Mouse (Mus musculus) MEL (cell line): ENCODE data around the gene Sema6d. TPM values are rescaled to one million over a fixed set of nuclear protein-coding genes. Genes with fewer than 3 reads are reported as not detected.

Source experiments
- DNase-seq: peaks from one replicate; pipeline ENCODE4 v3.0.0; 2011; ENCODE audit warnings: low read depth, low spot score
- H3K27ac ChIP-seq: 2 replicates; pipeline ENCODE4 v1.5.1; 2012; ENCODE audit warnings: low read depth, mild to moderate bottlenecking, control low read depth, low read length, moderate library complexity; ENCODE audit not compliant: control insufficient read depth
- H3K27me3 ChIP-seq, 2 experiments: fragments of 150-350 bp in 1 of 2; sonication (generic) in 1 of 2; 2 replicates each; pipeline ENCODE4 v1.6.1; 2012; ENCODE audit warnings: low read length in 2 of 2, mild to moderate bottlenecking in 2 of 2, improper control_type of control experiment in 1 of 2, moderate library complexity in 1 of 2; ENCODE audit not compliant: insufficient read depth in 2 of 2, control insufficient read depth in 1 of 2
- H3K36me3 ChIP-seq, 2 experiments: 2 replicates each; pipeline ENCODE4 v1.6.1; 2012 to 2014; ENCODE audit warnings: low read length in 2 of 2, improper control_type of control experiment in 1 of 2, inconsistent platforms in 1 of 2, mild to moderate bottlenecking in 1 of 2; ENCODE audit not compliant: insufficient read depth in 2 of 2, control insufficient read depth in 1 of 2
- H3K4me1 ChIP-seq, 2 experiments: fragments of 150-350 bp in 1 of 2; sonication (generic) in 1 of 2; 2 replicates each; pipeline ENCODE4 v1.6.1; 2012; ENCODE audit warnings: low read length in 2 of 2, improper control_type of control experiment in 1 of 2, mild to moderate bottlenecking in 1 of 2; ENCODE audit not compliant: insufficient read depth in 2 of 2, control insufficient read depth in 1 of 2
- H3K4me3 ChIP-seq, 2 experiments: fragments of 150-350 bp in 1 of 2; sonication (generic) in 1 of 2; 2 replicates each; pipeline ENCODE4 v1.5.1; 2012; ENCODE audit warnings: low read depth in 2 of 2, low read length in 2 of 2, mild to moderate bottlenecking in 2 of 2, moderate library complexity in 2 of 2, control low read depth in 1 of 2, improper control_type of control experiment in 1 of 2; ENCODE audit not compliant: control insufficient read depth in 1 of 2, insufficient read depth in 1 of 2
- H3K79me2 ChIP-seq: 2 replicates; pipeline ENCODE4 v1.6.1; 2012; ENCODE audit warnings: mild to moderate bottlenecking, low read length, moderate library complexity; ENCODE audit not compliant: control insufficient read depth, poor library complexity, insufficient read depth
- H3K9ac ChIP-seq: 2 replicates; pipeline ENCODE4 v1.6.1; 2012; ENCODE audit warnings: low read depth, mild to moderate bottlenecking, control low read depth, low read length, moderate library complexity; ENCODE audit not compliant: control insufficient read depth, poor library complexity, severe bottlenecking
- H3K9me3 ChIP-seq: fragments of 150-350 bp; sonication (generic); replicated peaks from 2 replicates; pipeline ENCODE4 v1.6.1; 2012; ENCODE audit warnings: mild to moderate bottlenecking, low read length, improper control_type of control experiment, moderate library complexity; ENCODE audit not compliant: insufficient read depth
- BHLHE40 ChIP-seq: IDR thresholded peaks from 2 replicates; pipeline ENCODE4 v1.6.1; 2012; ENCODE audit warnings: low read depth, mild to moderate bottlenecking, inconsistent platforms, low read length, improper control_type of control experiment, borderline replicate concordance
- CHD1 ChIP-seq: IDR thresholded peaks from 2 replicates; pipeline ENCODE4 v1.6.1; 2012; ENCODE audit warnings: low read depth, mild to moderate bottlenecking, inconsistent platforms, low read length, improper control_type of control experiment
- CTCF ChIP-seq, 3 experiments: IDR thresholded peaks in 2 of 3; conservative IDR thresholded peaks in 1 of 3; 2 replicates each; pipeline ENCODE4 v1.5.1; 2011 to 2012; ENCODE audit warnings: low read length in 3 of 3, low read depth in 2 of 3, mild to moderate bottlenecking in 2 of 3, improper control_type of control experiment in 1 of 3, inconsistent platforms in 1 of 3, mixed read lengths in 1 of 3, moderate library complexity in 1 of 3; ENCODE audit not compliant: control insufficient read depth in 1 of 3, insufficient read depth in 1 of 3, poor library complexity in 1 of 3, severe bottlenecking in 1 of 3
- ELF1 ChIP-seq: IDR thresholded peaks from 2 replicates; pipeline ENCODE4 v1.6.1; 2014; ENCODE audit warnings: low read depth, mild to moderate bottlenecking, inconsistent platforms, low read length, improper control_type of control experiment, moderate library complexity
- EP300 ChIP-seq, 2 experiments: IDR thresholded peaks; 2 replicates each; pipeline ENCODE4 v1.6.1; 2011; ENCODE audit warnings: improper control_type of control experiment in 2 of 2, low read length in 2 of 2, low read depth in 1 of 2, mild to moderate bottlenecking in 1 of 2
- HCFC1 ChIP-seq: IDR thresholded peaks from 2 replicates; pipeline ENCODE4 v1.6.1; 2012; ENCODE audit warnings: low read depth, mild to moderate bottlenecking, inconsistent platforms, low read length, improper control_type of control experiment, moderate library complexity
- JUND ChIP-seq: IDR thresholded peaks from 2 replicates; pipeline ENCODE4 v1.6.1; 2011; ENCODE audit warnings: low read depth, mild to moderate bottlenecking, improper control_type of control experiment, low read length
- KAT2A ChIP-seq: conservative IDR thresholded peaks from 2 replicates; pipeline ENCODE4 v1.6.1; 2012; ENCODE audit warnings: low read depth, low read length, improper control_type of control experiment, inconsistent platforms
- MAX ChIP-seq: IDR thresholded peaks from 2 replicates; pipeline ENCODE4 v1.6.1; 2011; ENCODE audit warnings: low read length, improper control_type of control experiment
- MAZ ChIP-seq: IDR thresholded peaks from 2 replicates; pipeline ENCODE4 v1.6.1; 2012; ENCODE audit warnings: low read depth, mild to moderate bottlenecking, inconsistent platforms, low read length, improper control_type of control experiment
- MEF2A ChIP-seq: IDR thresholded peaks from 2 replicates; pipeline ENCODE4 v1.6.1; 2014; ENCODE audit warnings: low read depth, mild to moderate bottlenecking, inconsistent platforms, low read length, improper control_type of control experiment; ENCODE audit not compliant: poor library complexity, insufficient replicate concordance, severe bottlenecking; ENCODE audit errors: extremely low read depth
- MXI1 ChIP-seq: IDR thresholded peaks from 2 replicates; pipeline ENCODE4 v1.6.1; 2011; ENCODE audit warnings: mild to moderate bottlenecking, low read depth, low read length, improper control_type of control experiment
- MYB ChIP-seq: IDR thresholded peaks from 2 replicates; pipeline ENCODE4 v1.6.1; 2011; ENCODE audit warnings: mild to moderate bottlenecking, low read depth, low read length, improper control_type of control experiment
- MYC ChIP-seq: IDR thresholded peaks from 2 replicates; pipeline ENCODE4 v1.6.1; 2011; ENCODE audit warnings: low read depth, mild to moderate bottlenecking, low read length, improper control_type of control experiment, moderate library complexity
- POLR2A ChIP-seq, 2 experiments: IDR thresholded peaks; 2 replicates each; pipeline ENCODE4 v1.6.1; 2011 to 2012; ENCODE audit warnings: low read length in 2 of 2, mild to moderate bottlenecking in 2 of 2, control low read depth in 1 of 2, improper control_type of control experiment in 1 of 2, low read depth in 1 of 2, moderate library complexity in 1 of 2; ENCODE audit not compliant: control insufficient read depth in 1 of 2, insufficient read depth in 1 of 2, poor library complexity in 1 of 2
- POLR2AphosphoS2 ChIP-seq: IDR thresholded peaks from 2 replicates; pipeline ENCODE4 v1.6.1; 2011; ENCODE audit warnings: low read length, improper control_type of control experiment
- RAD21 ChIP-seq: IDR thresholded peaks from 2 replicates; pipeline ENCODE4 v1.6.1; 2011; ENCODE audit warnings: mild to moderate bottlenecking, low read depth, low read length, improper control_type of control experiment
- RCOR1 ChIP-seq: IDR thresholded peaks from 2 replicates; pipeline ENCODE4 v1.6.1; 2012; ENCODE audit warnings: low read depth, mild to moderate bottlenecking, inconsistent platforms, low read length, improper control_type of control experiment
- SIN3A ChIP-seq: IDR thresholded peaks from 2 replicates; pipeline ENCODE4 v1.6.1; 2012; ENCODE audit warnings: low read length, improper control_type of control experiment, inconsistent platforms
- TAL1 ChIP-seq: IDR thresholded peaks from 2 replicates; pipeline ENCODE4 v1.6.1; 2012; ENCODE audit warnings: mild to moderate bottlenecking, inconsistent platforms, low read length, moderate library complexity, mixed read lengths
- UBTF ChIP-seq: IDR thresholded peaks from 2 replicates; pipeline ENCODE4 v1.6.1; 2012; ENCODE audit warnings: low read depth, mild to moderate bottlenecking, inconsistent platforms, low read length, improper control_type of control experiment, moderate library complexity, borderline replicate concordance; ENCODE audit not compliant: insufficient read depth
- USF1 ChIP-seq: IDR thresholded peaks from 2 replicates; pipeline ENCODE4 v1.6.1; 2014; ENCODE audit warnings: low read depth, mild to moderate bottlenecking, inconsistent platforms, low read length, improper control_type of control experiment, moderate library complexity
- ZKSCAN1 ChIP-seq: IDR thresholded peaks from 2 replicates; pipeline ENCODE4 v1.6.1; 2012; ENCODE audit warnings: low read depth, mild to moderate bottlenecking, inconsistent platforms, low read length, improper control_type of control experiment, moderate library complexity
- ZMIZ1 ChIP-seq: IDR thresholded peaks from 2 replicates; pipeline ENCODE4 v1.6.1; 2012; ENCODE audit warnings: low read depth, mild to moderate bottlenecking, inconsistent platforms, low read length, improper control_type of control experiment, moderate library complexity
- ZNF384 ChIP-seq: IDR thresholded peaks from 2 replicates; pipeline ENCODE4 v1.6.1; 2012; ENCODE audit warnings: low read depth, mild to moderate bottlenecking, inconsistent platforms, low read length, improper control_type of control experiment
- polyA plus RNA-seq, 2 experiments: library from polyadenylated mRNA; stranded (reverse) in 1 of 2; unstranded in 1 of 2; fragments of >175 nt in 1 of 2; fragments of >200 nt in 1 of 2; gene quantifications; 2 replicates each; pipeline versions ENCODE4 v1.2.1 to v1.2.4; 2012; ENCODE audit warnings: low replicate concordance in 2 of 2, low read depth in 1 of 2; ENCODE audit not compliant: insufficient read length in 2 of 2, insufficient read depth in 1 of 2, missing spikeins in 1 of 2
- total RNA-seq: library from RNA; depleted of rRNA; stranded (reverse); fragments of 300-350 nt; gene quantifications from 2 replicates; pipeline ENCODE4 v1.2.3, GENCODE M21; 2012

Sema6d gene
- total and polyA plus RNA-seq, 3 experiments, result not detected

GRCm38 (mm10) chr2:124465004-124465946 lies 375.5 kb downstream of the Sema6d start:
- no peak overlapping the region for H3K27ac ChIP-seq
- TF ChIP-seq RAD21 (no peak), HCFC1 (no peak), TAL1 (no peak), USF1 (no peak), RCOR1 (no peak), JUND (no peak), MAZ (no peak), MYB (no peak), POLR2A (IDR thresholded peaks at IDR 0.05; ENCODE audit: control insufficient read depth in 1 of 2, insufficient read depth in 1 of 2, low read depth in 1 of 2, low read length in 2 of 2, poor library complexity in 1 of 2) (no peak), MEF2A (no peak), MAX (no peak), UBTF (no peak), MXI1 (no peak), ZMIZ1 (no peak), CHD1 (no peak), KAT2A (no peak), EP300 (IDR thresholded peaks at IDR 0.05; ENCODE audit: low read depth in 1 of 2, low read length in 2 of 2) (no peak), SIN3A (no peak), CTCF (IDR thresholded peaks at IDR 0.05 in 2 of 3, conservative IDR thresholded peaks at IDR 0.05 in 1 of 3; ENCODE audit: control insufficient read depth in 1 of 3, insufficient read depth in 1 of 3, low read depth in 2 of 3, low read length in 3 of 3, poor library complexity in 1 of 3, severe bottlenecking in 1 of 3) (no peak)
- TF ChIP-seq, all 39 proteins: peak for 0
- no peaks in the 10 kb centered on the region for H3K9me3 ChIP-seq
- H3K27me3 ChIP-seq, result no peaks in the 10 kb centered on the region
- DNase-seq, result no peak
- H3K36me3 ChIP-seq, result no peaks in the 10 kb centered on the region
- H3K4me1 ChIP-seq, result no peaks in the 10 kb centered on the region
- H3K79me2 ChIP-seq, result no peaks in the 10 kb centered on the region
- H3K4me3 ChIP-seq, result no peak overlapping the region
- H3K9ac ChIP-seq, result no peak overlapping the region

- H3K4me1 ChIP-seq, result no peaks in the 10 kb centered on the region
- H3K4me3 ChIP-seq, result no peak overlapping the region
- H3K27me3 ChIP-seq, result no peaks in the 10 kb centered on the region
- H3K36me3 ChIP-seq, result no peaks in the 10 kb centered on the region
- no peak overlapping the region for H3K9ac ChIP-seq
- no peaks in the 10 kb centered on the region for H3K9me3 ChIP-seq
- H3K27ac ChIP-seq, result no peak overlapping the region
- DNase-seq, result no peak
- TF ChIP-seq ELF1, result no peak
- TF ChIP-seq POLR2A (IDR thresholded peaks at IDR 0.05; ENCODE audit: control insufficient read depth in 1 of 2, insufficient read depth in 1 of 2, low read depth in 1 of 2, low read length in 2 of 2, poor library complexity in 1 of 2), result no peak
- no peak for TF ChIP-seq MYC
- no peak for TF ChIP-seq ZKSCAN1
- no peak for TF ChIP-seq UBTF
- TF ChIP-seq JUND, result no peak
- TF ChIP-seq KAT2A, result no peak
- TF ChIP-seq USF1, result no peak
- no peak for TF ChIP-seq RAD21
- no peak for TF ChIP-seq BHLHE40
- TF ChIP-seq POLR2AphosphoS2, result no peak
- TF ChIP-seq ZNF384, result no peak
- no peak for TF ChIP-seq CTCF (IDR thresholded peaks at IDR 0.05 in 2 of 3, conservative IDR thresholded peaks at IDR 0.05 in 1 of 3; ENCODE audit: control insufficient read depth in 1 of 3, insufficient read depth in 1 of 3, low read depth in 2 of 3, low read length in 3 of 3, poor library complexity in 1 of 3, severe bottlenecking in 1 of 3)
- TF ChIP-seq RCOR1, result no peak
- no peaks in the 10 kb centered on the region for H3K79me2 ChIP-seq
Observed at GRCm38 (mm10) chr2:124467429-124467828, 377.7 kb downstream of the Sema6d start.
